Mouse (Mus musculus) lung, embryonic 16.5 days (tissue): ENCODE measurements around the gene Maz. TPM values are rescaled to one million over a fixed set of nuclear protein-coding genes. Genes with fewer than 3 reads are reported as not detected.
A peak's percentile ranks its signal among the peaks of the same experiment; 100 is the strongest.

ENCODE experiments used
- ATAC-seq: fragments of 200-750 bp; cut with Nextera tagmentation; 2 replicates; pipeline ENCODE4 v1.8.0; 2017; ENCODE audit warnings: low read depth, mild to moderate bottlenecking, moderate library complexity
- H3K27ac ChIP-seq: fragments of 300-500 bp; sonication (generic); 2 replicates; pipeline ENCODE4 v1.5.1; 2014; ENCODE audit warnings: mild to moderate bottlenecking, control low read depth, low read length
- H3K27me3 ChIP-seq: fragments of 300-500 bp; sonication (generic); 2 replicates; pipeline ENCODE4 v1.6.1; 2014; ENCODE audit warnings: low read depth, low read length, mixed read lengths; ENCODE audit not compliant: control insufficient read depth, insufficient read depth
- H3K36me3 ChIP-seq: fragments of 300-500 bp; sonication (generic); 2 replicates; pipeline ENCODE4 v1.6.1; 2014; ENCODE audit warnings: low read length; ENCODE audit not compliant: control insufficient read depth, insufficient read depth
- H3K4me1 ChIP-seq: fragments of 300-500 bp; sonication (generic); replicated peaks from 2 replicates; pipeline ENCODE4 v1.6.1; 2014; ENCODE audit warnings: low read length, mixed read lengths; ENCODE audit not compliant: control insufficient read depth, insufficient read depth
- H3K4me2 ChIP-seq: fragments of 300-500 bp; sonication (generic); 2 replicates; pipeline ENCODE4 v1.6.1; 2014; ENCODE audit warnings: low read depth, low read length, control low read depth
- H3K4me3 ChIP-seq: fragments of 300-500 bp; sonication (generic); 2 replicates; pipeline ENCODE4 v1.5.1; 2014; ENCODE audit warnings: mild to moderate bottlenecking, low read length, control low read depth
- H3K9ac ChIP-seq: fragments of 300-500 bp; sonication (generic); 2 replicates; pipeline ENCODE4 v1.6.1; 2014; ENCODE audit warnings: low read length, control low read depth
- H3K9me3 ChIP-seq: fragments of 300-500 bp; sonication (generic); 2 replicates; pipeline ENCODE4 v1.6.1; 2016; ENCODE audit warnings: low read length; ENCODE audit not compliant: control insufficient read depth
- WGBS: fragments of 180-500 bp; shearing (Covaris S2); extraction: QIAGEN DNeasy Blood & Tissue Kit; methylation state at CpG from one replicate; pipeline ENCODE4 v1.1.7; 2014; 5-methylcytosine and 5-hydroxymethylcytosine counted together
- polyA plus RNA-seq: library from polyadenylated mRNA; unstranded; fragments of >200 nt; fragmentation: Nextera tagmentation; extraction: Ambion mirVana; gene quantifications from 2 replicates; pipeline ENCODE4 v1.2.1, GENCODE M21; 2015

Maz gene
- 38.6 and 46.1 TPM in 2 replicates for polyA plus RNA-seq

DNA sequence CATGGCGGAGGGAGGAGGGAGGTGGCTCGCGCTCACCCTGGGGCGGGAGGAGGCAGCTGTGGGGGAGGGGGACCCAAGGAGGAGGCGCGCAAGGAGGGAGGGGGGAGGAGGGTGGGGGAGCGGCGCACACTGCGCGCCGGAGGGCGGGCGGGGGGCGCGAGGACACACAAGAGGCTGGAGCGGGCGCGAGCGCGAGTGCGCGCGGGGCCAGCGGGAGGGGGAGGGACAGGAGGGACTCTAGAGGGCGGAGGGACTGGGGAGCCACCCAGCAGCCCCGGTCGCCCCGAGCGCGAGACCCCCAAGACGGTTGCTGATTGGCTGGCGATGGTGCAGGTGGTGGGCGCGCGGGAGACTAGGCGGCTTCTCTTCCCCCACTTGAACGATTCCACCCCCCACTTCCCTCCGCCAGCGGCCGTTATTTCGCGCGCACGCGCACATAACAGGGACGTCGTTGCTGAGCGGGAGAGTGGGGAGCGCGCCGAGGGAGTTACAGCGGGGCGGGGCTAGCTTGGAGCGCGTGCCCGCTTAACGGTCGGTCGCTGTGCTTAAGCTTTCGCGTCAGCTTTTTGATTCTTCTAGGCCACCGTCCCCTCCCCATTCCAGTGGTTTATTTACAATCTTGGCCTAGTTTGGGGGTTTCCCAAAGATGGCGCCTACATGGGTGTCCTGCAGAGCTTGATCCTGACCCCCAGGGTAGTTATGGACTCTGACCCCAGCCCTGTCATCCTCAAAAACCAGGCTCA is at the start of gene Maz:
Maz (minus strand) TSS at position 54 of the 743 bp plus-strand sequence.
- peak; percentile 93 for ATAC-seq
- WGBS, result under 1% methylated on average over 44 of the region's 63 CpGs
- peaks cover 45% of the 10 kb centered on the region for H3K36me3 ChIP-seq

DNA sequence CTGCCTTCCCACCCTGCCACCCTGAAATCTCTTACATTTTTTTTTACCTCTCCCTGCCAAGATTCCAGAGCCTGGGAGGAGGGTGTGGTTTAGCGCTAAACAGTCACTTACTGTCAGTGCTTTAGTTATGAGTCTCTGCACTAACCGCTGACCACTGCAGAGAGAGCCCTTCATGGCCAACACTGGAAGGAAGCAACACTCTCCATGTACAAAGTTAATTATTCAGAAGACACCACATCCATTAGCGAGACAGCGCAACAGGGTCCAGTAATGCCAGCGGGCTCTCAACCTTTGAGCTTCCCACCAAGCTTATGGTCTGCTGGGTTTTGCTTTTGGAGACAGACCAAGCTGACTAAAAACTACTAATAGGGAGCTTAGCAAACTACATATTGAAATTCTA is 49.4 kb upstream of the Maz start:
- no peak overlapping the region for H3K4me2 ChIP-seq
- WGBS, result 86% methylated on average over 5 of the region's 5 CpGs
- H3K4me3 ChIP-seq, result no peak overlapping the region
- no peak overlapping the region for H3K27ac ChIP-seq
- H3K9me3 ChIP-seq, result peaks cover 4% of the 10 kb centered on the region
- no peak overlapping the region for H3K9ac ChIP-seq
- no peaks in the 10 kb centered on the region for H3K4me1 ChIP-seq
- no peaks in the 10 kb centered on the region for H3K27me3 ChIP-seq
- no peaks in the 10 kb centered on the region for H3K36me3 ChIP-seq
- no peak for ATAC-seq

More for the DNA sequence above, at the start of gene Maz:
- peak within 1 kb of the TSS; percentile 96 for H3K4me2 ChIP-seq
- peak within 1 kb of the TSS; percentile 99 for H3K27ac ChIP-seq
- H3K4me3 ChIP-seq, result peak within 1 kb of the TSS; percentile 94
- peaks cover 30% of the 10 kb centered on the region for H3K4me1 ChIP-seq
- peak within 1 kb of the TSS; percentile 99 for H3K9ac ChIP-seq
- H3K27me3 ChIP-seq, result no peaks in the 10 kb centered on the region
- H3K9me3 ChIP-seq, result no peaks in the 10 kb centered on the region

DNA sequence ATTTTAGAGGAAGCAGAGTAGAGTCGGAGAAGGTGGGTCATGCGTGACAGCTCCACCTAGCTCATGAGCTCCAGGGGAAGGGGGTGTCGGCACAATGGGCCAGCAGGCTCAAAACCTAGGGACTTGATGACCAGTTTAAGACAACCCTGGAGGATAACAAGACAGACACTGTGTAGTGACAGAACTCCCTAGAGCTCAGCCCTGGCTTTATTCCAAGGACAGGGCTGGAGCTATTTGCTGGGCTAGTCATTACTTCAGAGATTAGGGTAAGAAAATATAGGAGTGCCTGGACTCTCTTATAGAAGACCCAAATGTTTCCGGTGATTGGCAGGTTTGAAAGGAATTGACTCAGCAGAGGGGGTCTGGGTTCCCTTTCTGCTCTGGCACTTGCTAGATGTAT is 46.4 kb upstream of the Maz start:
- H3K36me3 ChIP-seq, result no peaks in the 10 kb centered on the region
- no peak overlapping the region for H3K27ac ChIP-seq
- ATAC-seq, result no peak
- no peaks in the 10 kb centered on the region for H3K4me1 ChIP-seq
- H3K9me3 ChIP-seq, result peaks cover 4% of the 10 kb centered on the region
- H3K9ac ChIP-seq, result no peak overlapping the region
- H3K4me2 ChIP-seq, result no peak overlapping the region
- WGBS, result 78% methylated on average over 4 of the region's 4 CpGs
- H3K4me3 ChIP-seq, result no peak overlapping the region
- H3K27me3 ChIP-seq, result no peaks in the 10 kb centered on the region

DNA sequence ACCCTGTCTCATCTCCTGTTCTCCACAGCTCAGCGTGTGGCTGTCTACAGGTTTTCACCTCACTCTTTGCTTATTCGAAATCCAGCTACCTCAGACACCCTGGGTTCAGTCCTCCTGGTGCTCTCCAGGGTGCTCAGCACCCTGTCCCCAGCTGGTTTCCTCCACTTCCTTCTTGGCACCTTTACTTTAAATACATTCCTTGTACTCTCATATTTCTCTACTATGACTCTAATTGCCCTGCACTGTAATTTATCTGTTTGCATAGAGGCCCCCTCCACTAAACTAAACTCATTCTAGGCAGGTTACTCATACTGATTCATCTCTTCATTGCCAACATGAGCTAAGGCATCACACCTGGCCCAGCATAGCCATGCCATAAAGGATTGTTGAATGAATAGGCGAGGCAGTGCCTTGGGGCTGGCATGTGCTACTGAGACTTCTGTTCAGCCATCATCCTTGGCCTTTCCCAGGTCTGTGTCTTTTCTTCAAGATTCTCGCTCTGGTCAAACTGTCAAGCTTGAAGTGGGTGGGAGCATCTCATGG is 44.1 kb upstream of the Maz start:
- ATAC-seq, result no peak
- Histone ChIP-seq H3K9me3 (peaks cover 4% of the 10 kb centered on the region), H3K27me3 (no peaks in the 10 kb centered on the region), H3K36me3 (no peaks in the 10 kb centered on the region), H3K27ac (no peak overlapping the region), H3K9ac (no peak overlapping the region), H3K4me2 (no peak overlapping the region), H3K4me3 (no peak overlapping the region), H3K4me1 (no peaks in the 10 kb centered on the region)
- 51% methylated on average over 4 of the region's 4 CpGs for WGBS

DNA sequence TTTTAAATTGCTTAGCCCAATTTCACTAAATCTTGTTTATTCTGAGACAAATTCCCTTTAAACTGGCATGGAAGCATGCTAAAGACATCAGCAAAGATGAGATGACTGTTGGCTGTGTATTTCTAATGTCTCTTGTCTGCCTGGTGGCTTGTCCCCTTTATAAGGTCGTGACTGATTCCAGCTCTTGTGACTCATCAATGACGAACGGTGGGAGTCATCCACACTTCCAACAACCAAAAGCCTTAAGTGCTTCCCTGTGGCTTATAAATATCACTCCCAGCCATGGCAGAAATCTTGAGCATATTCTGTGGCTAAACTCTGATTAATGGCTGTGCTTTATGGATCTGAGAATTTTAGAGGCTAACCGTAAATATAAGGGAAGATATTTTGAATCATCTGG is 39.5 kb upstream of the Maz start:
- H3K4me3 ChIP-seq, result no peak overlapping the region
- 69% methylated on average over 4 of the region's 4 CpGs for WGBS
- H3K27me3 ChIP-seq, result no peaks in the 10 kb centered on the region
- no peak overlapping the region for H3K9ac ChIP-seq
- no peak overlapping the region for H3K27ac ChIP-seq
- H3K36me3 ChIP-seq, result no peaks in the 10 kb centered on the region
- H3K4me1 ChIP-seq, result no peaks in the 10 kb centered on the region
- H3K9me3 ChIP-seq, result no peaks in the 10 kb centered on the region
- no peak overlapping the region for H3K4me2 ChIP-seq
- no peak for ATAC-seq

DNA sequence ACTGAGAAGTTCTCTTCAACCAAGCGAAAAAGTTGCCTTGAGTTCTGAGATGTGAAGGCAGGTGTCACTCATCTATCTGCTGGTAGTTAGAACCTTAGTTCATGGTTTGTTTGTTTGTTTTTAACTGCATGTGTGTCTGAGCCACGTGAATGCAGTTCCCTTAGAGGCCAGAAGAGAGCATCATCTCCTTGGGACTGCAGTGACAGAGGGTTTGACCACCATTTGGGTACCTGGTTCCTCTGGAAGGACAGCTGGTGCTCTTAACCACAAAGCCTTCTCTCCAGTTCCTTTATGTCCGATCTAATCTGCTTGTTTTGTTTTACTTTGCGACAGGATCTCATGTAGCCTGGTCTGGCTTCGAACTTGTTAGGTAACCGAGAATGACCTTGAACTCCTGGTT is 38.7 kb upstream of the Maz start:
- Histone ChIP-seq H3K9ac (no peak overlapping the region), H3K4me2 (no peak overlapping the region), H3K4me1 (no peaks in the 10 kb centered on the region), H3K27ac (no peak overlapping the region), H3K36me3 (no peaks in the 10 kb centered on the region), H3K27me3 (no peaks in the 10 kb centered on the region), H3K4me3 (no peak overlapping the region), H3K9me3 (no peaks in the 10 kb centered on the region)
- no peak for ATAC-seq
- 77% methylated on average over 6 of the region's 6 CpGs for WGBS

DNA sequence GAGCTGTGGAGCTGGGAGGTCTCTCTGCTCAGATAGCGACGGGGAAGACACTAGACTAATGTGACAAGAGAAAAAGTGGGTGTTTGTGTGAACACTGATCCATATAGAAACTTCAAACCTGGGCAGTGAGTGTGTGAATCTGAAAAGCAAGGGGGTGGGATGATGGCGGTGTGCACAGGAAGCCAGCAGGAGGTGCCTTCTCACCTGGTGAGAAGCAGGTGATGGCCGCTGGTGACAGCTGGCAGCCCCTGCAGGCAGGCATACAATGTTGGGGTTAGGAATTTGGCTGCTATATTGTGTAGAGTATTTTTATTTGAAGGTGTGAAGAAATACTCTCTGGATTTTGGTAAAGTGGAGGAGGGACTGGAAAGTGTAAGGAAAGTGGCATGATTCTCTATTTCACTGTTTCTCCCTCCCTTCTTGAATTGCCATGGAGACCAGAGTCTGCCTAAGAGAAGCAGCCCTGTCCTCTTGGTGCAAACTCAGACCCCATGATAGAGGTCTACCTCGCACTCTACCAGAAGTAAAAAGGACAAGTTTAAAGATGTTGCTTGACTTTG is 28.3 kb upstream of the Maz start:
- Histone ChIP-seq H3K36me3 (no peaks in the 10 kb centered on the region), H3K27me3 (peaks cover 3% of the 10 kb centered on the region; the same call in 1 of the 2 replicates), H3K27ac (no peak overlapping the region), H3K4me3 (no peak overlapping the region), H3K4me1 (no peaks in the 10 kb centered on the region), H3K9ac (no peak overlapping the region), H3K4me2 (no peak overlapping the region), H3K9me3 (no peaks in the 10 kb centered on the region)
- WGBS, result 42% methylated on average over 5 of the region's 5 CpGs
- ATAC-seq, result no peak

DNA sequence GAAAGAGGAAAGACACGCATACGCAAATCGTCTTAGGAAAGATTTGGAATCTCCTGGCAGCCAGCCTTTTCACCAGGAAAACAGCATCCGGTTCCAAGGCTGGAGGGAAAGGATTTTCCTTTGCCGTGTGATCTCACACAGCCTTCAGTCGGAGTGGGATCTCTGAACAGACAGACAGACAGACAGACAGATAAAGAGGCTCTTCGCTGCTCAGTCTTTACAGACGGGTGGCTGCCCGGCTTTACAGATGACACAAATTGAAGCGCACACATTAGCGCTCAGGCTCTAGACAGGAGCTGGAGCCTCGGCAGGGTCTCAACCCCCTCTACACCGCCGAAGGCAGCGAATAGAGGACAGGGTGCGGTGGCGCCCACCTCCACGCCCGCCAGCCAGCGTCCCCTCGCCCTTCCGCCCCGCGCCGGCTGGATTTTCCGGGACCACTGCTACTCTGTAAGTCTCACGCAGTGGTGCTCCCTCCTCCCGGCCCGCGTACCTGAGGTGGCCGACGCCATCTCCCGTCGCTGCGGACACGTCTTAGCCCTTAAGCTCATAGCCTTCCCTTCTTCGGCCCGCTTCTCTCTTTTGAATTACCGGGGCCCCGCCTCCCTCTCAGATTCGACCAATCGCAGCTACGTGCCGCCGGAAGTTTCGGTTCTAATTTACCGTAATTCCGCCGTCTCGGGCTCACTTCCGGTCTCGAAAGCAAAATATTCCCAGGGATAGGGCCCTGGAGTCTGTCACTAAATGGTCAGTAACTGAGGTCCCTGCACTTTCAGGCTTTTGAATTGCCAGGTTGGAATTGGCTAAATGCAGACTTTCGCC is 15.2 kb upstream of the Maz start, which contains the start of gene Kif22:
Kif22 (minus strand) TSS at position 621 of the 822 bp plus-strand sequence.
- peak within 1 kb of the TSS; percentile 80 for H3K27ac ChIP-seq
- peaks cover 11% of the 10 kb centered on the region for H3K36me3 ChIP-seq
- no peaks in the 10 kb centered on the region for H3K27me3 ChIP-seq
- peak within 1 kb of the TSS; percentile 70 for H3K4me2 ChIP-seq
- H3K9ac ChIP-seq, result peak within 1 kb of the TSS; percentile 93
- H3K4me3 ChIP-seq, result peak within 1 kb of the TSS; percentile 95
- peaks cover 6% of the 10 kb centered on the region for H3K4me1 ChIP-seq
- under 1% methylated on average over 53 of the region's 53 CpGs for WGBS
- no peaks in the 10 kb centered on the region; the same call in 1 of the 2 replicates for H3K9me3 ChIP-seq
- ATAC-seq, result peak; percentile 95

DNA sequence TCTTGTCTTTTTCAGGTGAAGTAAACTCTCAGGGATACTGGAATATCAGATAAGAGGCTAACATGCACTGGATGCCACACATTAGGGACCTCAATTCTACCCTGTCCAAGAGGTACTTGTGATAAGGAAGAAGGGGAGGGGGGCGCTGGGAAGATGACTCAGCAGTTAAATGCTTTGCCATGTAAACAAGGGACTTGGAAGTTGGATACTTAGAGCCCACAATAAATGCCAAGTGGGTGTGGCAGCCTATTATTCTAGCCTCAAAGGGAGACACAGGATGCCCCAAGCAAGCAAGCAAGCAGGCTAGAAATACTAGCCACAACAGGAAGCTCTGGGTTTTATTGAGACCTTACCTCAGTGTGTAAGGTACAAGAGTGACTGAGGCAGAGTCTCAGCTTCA is 4.4 kb upstream of the Maz start:
- ATAC-seq, result no peak
- Histone ChIP-seq H3K4me3 (no peak overlapping the region), H3K4me1 (peaks cover 8% of the 10 kb centered on the region), H3K9ac (no peak overlapping the region), H3K27ac (no peak overlapping the region), H3K4me2 (no peak overlapping the region), H3K36me3 (peaks cover 55% of the 10 kb centered on the region), H3K9me3 (no peaks in the 10 kb centered on the region), H3K27me3 (no peaks in the 10 kb centered on the region)
- WGBS, result 48% methylated on average over 1 of the region's 1 CpGs
